Mouse (Mus musculus) adrenal gland, postnatal 4 days (tissue): ENCODE data around the gene Nox1. TPM values are rescaled to one million over a fixed set of nuclear protein-coding genes. Genes with fewer than 3 reads are reported as not detected.
A peak's percentile ranks its signal among the peaks of the same experiment; 100 is the strongest.

Experiments used
- DNase-seq, 2 experiments: peaks; one replicate each; pipeline ENCODE4 v3.0.0; 2021 to 2022; ENCODE audit warnings: low spot score in 2 of 2, mixed read lengths in 2 of 2
- microRNA-seq: library from miRNA; unstranded; fragments of <30 nt; microRNA quantifications from one replicate; pipeline ENCODE4 v1.2.0, GENCODE M21; 2021
- total RNA-seq, 2 experiments: library from RNA; stranded (reverse); gene quantifications; 2 replicates each; pipeline ENCODE4 v1.2.3; 2021

Gene Nox1
- total RNA-seq, 2 experiments from 2014 or later, result 0.82 to 1.6 TPM

- no peak for DNase-seq
Observed at GRCm38 (mm10) chrX:134132295-134132694, 89.5 kb downstream of the Nox1 start.

GRCm38 (mm10) chrX:134128549-134128948, 93.2 kb downstream of the Nox1 start:
- no peak for DNase-seq

GRCm38 (mm10) chrX:134116417-134116816, 105.3 kb downstream of the Nox1 start:
- no peak for DNase-seq

- DNase-seq, result no peak
Observed at GRCm38 (mm10) chrX:134111767-134112166, 110.0 kb downstream of the Nox1 start.

GRCm38 (mm10) chrX:134102641-134103040, 119.1 kb downstream of the Nox1 start:
- no peak for DNase-seq

DNA sequence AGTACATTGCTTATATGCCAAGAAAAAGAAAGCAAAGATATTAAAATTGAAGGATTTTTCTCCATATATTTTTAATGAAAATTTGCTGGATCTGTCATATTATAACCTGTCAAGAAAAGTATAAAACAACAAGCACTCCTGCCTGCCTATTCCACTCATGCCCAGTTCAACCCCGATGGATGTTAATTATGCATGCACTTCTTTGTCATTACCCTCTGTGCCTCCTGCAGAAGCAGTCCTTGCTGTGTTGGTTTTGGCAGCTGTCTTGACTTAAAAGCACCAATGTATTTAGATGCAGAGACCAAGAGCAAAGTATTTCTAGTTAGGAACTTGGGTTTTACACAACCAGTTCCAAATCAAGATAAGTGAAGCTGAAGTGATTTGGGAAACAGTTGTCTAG, 136.3 kb downstream of the Nox1 start:
- no peak for DNase-seq

DNA sequence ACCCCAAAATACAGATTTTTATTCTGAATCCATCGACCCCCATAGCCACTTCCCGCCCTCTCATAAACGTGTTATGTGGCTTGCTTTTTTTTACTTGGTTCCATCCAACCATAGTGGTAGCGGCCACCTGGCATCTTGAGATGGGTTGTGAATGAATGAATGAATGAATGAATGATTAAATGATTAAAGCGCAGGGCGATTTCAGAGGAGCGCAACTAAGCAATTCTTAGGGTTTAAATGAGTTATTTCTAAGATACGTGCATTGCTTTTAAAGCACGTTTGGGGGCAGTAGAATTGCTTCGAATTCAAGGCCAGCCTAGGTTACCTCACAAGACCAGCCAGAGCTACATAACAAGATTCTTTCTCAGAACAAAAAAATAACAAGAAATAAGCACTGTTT, 162.0 kb downstream of the Nox1 start:
- no peak for DNase-seq

DNA sequence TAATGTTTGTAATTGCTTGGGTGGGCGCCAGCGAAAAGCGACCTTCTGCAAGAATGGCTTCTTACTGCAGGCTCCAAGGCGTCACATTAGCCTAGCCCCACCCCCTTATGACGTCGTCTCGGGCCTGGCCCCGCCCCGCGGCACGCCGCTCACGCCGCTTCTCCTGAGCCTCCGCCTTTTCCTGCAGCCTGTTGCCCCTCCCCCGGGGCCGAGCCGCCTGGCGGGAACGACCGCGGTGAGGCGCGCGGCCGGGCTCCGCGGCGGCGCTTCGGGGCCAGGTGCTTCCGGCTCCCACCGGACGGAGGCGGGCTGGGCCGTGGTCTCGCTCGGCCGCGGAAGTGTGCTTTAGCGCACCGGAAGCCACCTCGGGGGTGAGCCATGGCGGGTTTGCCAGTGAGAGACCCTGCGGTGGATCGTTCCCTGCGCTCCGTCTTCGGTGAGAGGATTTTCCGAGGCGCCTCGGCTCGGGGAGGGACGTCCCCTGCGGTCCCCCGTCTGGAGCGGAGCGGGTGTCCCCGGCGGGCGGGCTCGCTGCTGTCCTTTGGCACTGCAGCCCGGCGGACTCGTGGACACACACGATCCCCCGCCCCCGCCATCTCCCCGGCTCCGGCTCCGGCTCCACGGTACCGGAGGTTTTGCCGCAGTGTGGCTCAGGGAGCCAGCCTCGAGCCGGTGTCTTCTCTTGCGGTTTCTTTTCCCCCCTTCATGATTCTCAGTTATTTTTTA, 162.6 kb downstream of the Nox1 start, which contains the start of gene Cstf2:
Gene Cstf2, plus strand, starts transcription at position 201 of the 726 bp plus-strand sequence.
- DNase-seq, result peak; percentile 78 to 82

GRCm38 (mm10) chrX:134058040-134058875, 163.5 kb downstream of the Nox1 start:
- no peak for DNase-seq

- no peak for DNase-seq
Observed at GRCm38 (mm10) chrX:134056897-134057296, 164.9 kb downstream of the Nox1 start.

DNA sequence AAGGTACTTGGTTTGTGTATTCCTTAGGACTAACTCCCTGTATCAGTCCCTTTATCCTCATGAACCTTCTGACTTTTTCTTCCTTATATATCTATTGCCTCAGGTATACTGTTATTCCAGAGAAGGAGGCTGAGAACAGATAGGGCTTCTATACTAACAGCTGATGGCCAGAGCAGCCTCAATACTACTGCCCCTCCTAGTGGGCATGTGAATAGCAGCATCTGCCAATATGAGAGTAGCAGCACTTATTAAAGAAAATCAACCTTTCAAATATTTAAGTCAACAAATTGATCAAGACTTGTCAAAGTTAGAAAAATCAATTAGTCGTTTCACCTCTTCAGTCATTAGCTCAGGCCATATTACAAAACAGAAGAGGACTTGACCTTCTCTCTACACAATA, 172.8 kb downstream of the Nox1 start:
- DNase-seq, result no peak

Small RNAs within 50 kb of the gene (microRNA-seq; reads per million reads assigned to microRNA genes)
- not detected for gene Mir3112

Other genes with a start within 250 kb of the Nox1 start
- gene Sytl4, start 240.1 kb downstream of the Nox1 start, total RNA-seq, result 10 to 100 TPM; 21.2 to 27.9 TPM
- gene Cstf2, start 162.8 kb downstream of the Nox1 start, total RNA-seq, result 10 to 100 TPM; 45.2 to 49.4 TPM
- 1 to 10 TPM; 2.1 to 2.7 TPM for gene Xkrx, start 59.9 kb downstream of the Nox1 start, total RNA-seq
- not detected for gene Arl13a, start 34.5 kb downstream of the Nox1 start, total RNA-seq
- 10 to 100 TPM; 28.8 to 35.6 TPM for gene Trmt2b, start 55.0 kb upstream of the Nox1 start, total RNA-seq
- gene Tmem35a, start 73.3 kb upstream of the Nox1 start, total RNA-seq, result 100 to 1,000 TPM; 117 to 155 TPM
- 10 to 100 TPM in 1 of 2 experiments, 1 to 10 TPM in 1; 9.2 to 10.3 TPM for gene Cenpi, start 86.1 kb upstream of the Nox1 start, total RNA-seq
- gene Drp2, start 182.6 kb upstream of the Nox1 start, total RNA-seq, result 1 to 10 TPM; 1.1 to 1.4 TPM